Comparison of ENCODE assay signal across 26 mouse cellular contexts in the genomic region with DNA sequence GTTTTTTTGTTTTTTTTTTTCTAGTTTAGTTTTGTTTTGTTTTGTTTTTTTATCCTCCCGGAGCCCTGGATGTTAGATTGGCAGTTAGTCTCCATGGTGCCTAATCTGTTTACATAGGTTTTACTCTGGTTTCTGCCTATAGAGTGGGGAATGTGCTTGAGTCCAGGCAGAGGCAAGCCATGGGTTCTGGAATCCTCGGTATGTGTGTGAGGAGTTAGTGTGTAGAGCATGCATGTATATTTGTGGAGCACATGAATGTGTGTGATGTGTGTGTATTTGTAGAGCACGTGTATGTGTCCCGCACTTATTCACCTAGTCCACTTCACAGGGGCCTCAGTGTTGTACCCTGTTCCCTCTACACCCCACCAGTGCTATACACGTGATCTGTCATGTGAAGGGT. TPM values are rescaled to one million over a fixed set of nuclear protein-coding genes. Genes with fewer than 3 reads are reported as not detected.
DNase-seq lines count a peak whose midpoint lies in the region; ATAC-seq lines count a peak whose summit lies in the region.
"Had no signal": no experiment of that assay in that cellular context is flagged by ENCODE, and none has a peak within 500 bp of the region (broad histone marks: within the 10 kb centered on the region; RNA-seq: fewer than 3 reads in every experiment).

No protein-coding gene starts in this region.

- H3K36me3 ChIP-seq in hindbrain, embryonic 10.5 days, result no peaks in the 10 kb centered on the region
- H3K36me3 ChIP-seq in hindbrain, embryonic 11.5 days (ENCODE audit: control insufficient read depth, insufficient read depth, low read length), result no peaks in the 10 kb centered on the region
- no peaks in the 10 kb centered on the region for H3K36me3 ChIP-seq in lung, embryonic 16.5 days (ENCODE audit: control insufficient read depth, insufficient read depth, low read length)
- H3K36me3 ChIP-seq: embryonic facial prominence, embryonic 10.5 days; embryonic facial prominence, embryonic 15.5 days; forebrain, embryonic 12.5 days; G1E; heart, embryonic 15.5 days; hindbrain, embryonic 15.5 days; liver, embryonic 15.5 days; lung, embryonic 15.5 days; neural tube, embryonic 12.5 days had no signal

- 0 out of 2 replicates have a peak overlapping the region, but pooled peaks have one; percentile 45 for H3K27ac ChIP-seq in hindbrain, embryonic 10.5 days
- no peak overlapping the region for H3K27ac ChIP-seq in hindbrain, embryonic 11.5 days (ENCODE audit: low read depth, low read length)
- no peak overlapping the region for H3K27ac ChIP-seq in lung, embryonic 16.5 days (ENCODE audit: low read length)
- H3K27ac ChIP-seq: embryonic facial prominence, embryonic 15.5 days; heart, embryonic 15.5 days; hindbrain, embryonic 15.5 days; kidney, postnatal 0 days; liver, embryonic 15.5 days; lung, embryonic 15.5 days; neural tube, embryonic 12.5 days had no signal

- no peak for DNase-seq in hindbrain, embryonic 10.5 days (ENCODE audit: low spot score)
- no peak for DNase-seq in hindbrain, embryonic 11.5 days (ENCODE audit: low spot score)
- DNase-seq in lung, postnatal 36 days, result no peak
- peak; percentile 16 for DNase-seq in CD4-positive helper T cell, adult 2 months (ENCODE audit: low read depth, low spot score)
- no peak for DNase-seq in layer of hippocampus, adult 11-12 months (ENCODE audit: low spot score)
- DNase-seq: adrenal gland, postnatal 25 days; cerebellum, adult 11-12 months; cerebellum, postnatal 10 days; forebrain, postnatal 0 days; gastrocnemius, postnatal 10 days; kidney, adult 2 months; layer of hippocampus, adult 9-11 months had no signal

- H3K4me2 ChIP-seq in hindbrain, embryonic 11.5 days (replicated peaks; ENCODE audit: low read depth, low read length), result no peak overlapping the region
- no peak overlapping the region for H3K4me2 ChIP-seq in lung, embryonic 16.5 days (ENCODE audit: low read depth, low read length)
- H3K4me2 ChIP-seq: embryonic facial prominence, embryonic 15.5 days; forebrain, embryonic 12.5 days; heart, embryonic 15.5 days; hindbrain, embryonic 15.5 days; liver, embryonic 15.5 days; lung, embryonic 15.5 days; neural tube, embryonic 12.5 days had no signal

- no peak overlapping the region for H3K9ac ChIP-seq in hindbrain, embryonic 11.5 days (ENCODE audit: low read depth, low read length)
- no peak overlapping the region for H3K9ac ChIP-seq in lung, embryonic 16.5 days (ENCODE audit: low read length)
- H3K9ac ChIP-seq: embryonic facial prominence, embryonic 15.5 days; forebrain, embryonic 12.5 days; forebrain, postnatal 0 days; heart, embryonic 15.5 days; hindbrain, embryonic 15.5 days; liver, embryonic 15.5 days; lung, embryonic 15.5 days; neural tube, embryonic 12.5 days had no signal

- H3K27me3 ChIP-seq in hindbrain, embryonic 10.5 days (ENCODE audit: insufficient read depth, poor library complexity, severe bottlenecking), result no peaks in the 10 kb centered on the region
- H3K27me3 ChIP-seq in hindbrain, embryonic 11.5 days (ENCODE audit: control insufficient read depth, insufficient read depth, low read length), result no peaks in the 10 kb centered on the region
- no peaks in the 10 kb centered on the region for H3K27me3 ChIP-seq in lung, embryonic 16.5 days (ENCODE audit: control insufficient read depth, insufficient read depth, low read depth, low read length)
- H3K27me3 ChIP-seq: embryonic facial prominence, embryonic 15.5 days; forebrain, embryonic 12.5 days; heart, embryonic 15.5 days; hindbrain, embryonic 15.5 days; liver, embryonic 15.5 days; lung, embryonic 15.5 days; neural tube, embryonic 12.5 days; Patski had no signal

- H3K4me3 ChIP-seq in hindbrain, embryonic 10.5 days, result no peak overlapping the region
- H3K4me3 ChIP-seq in hindbrain, embryonic 11.5 days (ENCODE audit: low read depth, low read length), result no peak overlapping the region
- H3K4me3 ChIP-seq in lung, embryonic 16.5 days (ENCODE audit: low read length), result no peak overlapping the region
- H3K4me3 ChIP-seq: embryonic facial prominence, embryonic 10.5 days; embryonic facial prominence, embryonic 15.5 days; forebrain, embryonic 12.5 days; heart, embryonic 15.5 days; hindbrain, embryonic 15.5 days; liver, embryonic 15.5 days; lung, embryonic 15.5 days; myocyte; neural tube, embryonic 12.5 days had no signal

- no peak for ATAC-seq in hindbrain, embryonic 11.5 days (ENCODE audit: low FRiP score)
- peak; percentile 34; the same call in 1 of the 2 replicates for ATAC-seq in lung, embryonic 16.5 days (ENCODE audit: low read depth)
- peak; percentile 6 for ATAC-seq in CD4-positive, CD25-positive, alpha-beta regulatory T cell, adult 4 months
- ATAC-seq: Patski had no signal

- peaks cover 22% of the 10 kb centered on the region for H3K4me1 ChIP-seq in hindbrain, embryonic 10.5 days (replicated peaks)
- no peaks in the 10 kb centered on the region for H3K4me1 ChIP-seq in hindbrain, embryonic 11.5 days (replicated peaks; ENCODE audit: control insufficient read depth, insufficient read depth, low read length)
- no peaks in the 10 kb centered on the region for H3K4me1 ChIP-seq in lung, embryonic 16.5 days (replicated peaks; ENCODE audit: control insufficient read depth, insufficient read depth, low read length)

- WGBS in hindbrain, embryonic 10.5 days, result 81% methylated on average over 5 of the region's 5 CpGs
- 76% methylated on average over 5 of the region's 5 CpGs for WGBS in hindbrain, embryonic 11.5 days
- WGBS in lung, embryonic 16.5 days, result 61% methylated on average over 5 of the region's 5 CpGs

- H3K9me3 ChIP-seq in hindbrain, embryonic 10.5 days, result no peaks in the 10 kb centered on the region
- H3K9me3 ChIP-seq in hindbrain, embryonic 11.5 days (ENCODE audit: control insufficient read depth, low read length), result no peaks in the 10 kb centered on the region
- H3K9me3 ChIP-seq in lung, embryonic 16.5 days (ENCODE audit: control insufficient read depth, low read length), result no peaks in the 10 kb centered on the region
- H3K9me3 ChIP-seq: embryonic facial prominence, embryonic 10.5 days; embryonic facial prominence, embryonic 15.5 days; forebrain, embryonic 12.5 days; heart, embryonic 15.5 days; hindbrain, embryonic 15.5 days; liver, embryonic 15.5 days; lung, embryonic 15.5 days; neural tube, embryonic 12.5 days had no signal

RNA-seq across cellular contexts. Expression of a gene that starts 48.7 kb away (rescaled TPM):
- polyA plus RNA-seq in hindbrain, embryonic 10.5 days (2016; fragmentation: Nextera tagmentation; extraction: Ambion mirVana), result 0.92 and 1.4 TPM in 2 replicates
- polyA plus RNA-seq in hindbrain, embryonic 11.5 days (2014; fragmentation: Nextera tagmentation; extraction: Ambion mirVana), result 1.3 and 2.1 TPM in 2 replicates
- 0.75 and 0.93 TPM in 2 replicates for polyA plus RNA-seq in lung, embryonic 16.5 days (2015; fragmentation: Nextera tagmentation; extraction: Ambion mirVana)
- polyA plus RNA-seq in CD4-positive, CD25-positive, alpha-beta regulatory T cell, adult 4 months (2017; shearing (Covaris generic)), result 1 to 10 TPM; 2.7 to 3.0 TPM
- polyA plus RNA-seq: G1E, myocyte had no signal
